Mouse (Mus musculus): ENCODE measurements around the gene Noxo1.
"Not testable (repeated sequence)": the region's sequence is repeated elsewhere in the genome, so short reads cannot be mapped to it uniquely, and the experiment has no call there.

Noxo1 gene

DNA sequence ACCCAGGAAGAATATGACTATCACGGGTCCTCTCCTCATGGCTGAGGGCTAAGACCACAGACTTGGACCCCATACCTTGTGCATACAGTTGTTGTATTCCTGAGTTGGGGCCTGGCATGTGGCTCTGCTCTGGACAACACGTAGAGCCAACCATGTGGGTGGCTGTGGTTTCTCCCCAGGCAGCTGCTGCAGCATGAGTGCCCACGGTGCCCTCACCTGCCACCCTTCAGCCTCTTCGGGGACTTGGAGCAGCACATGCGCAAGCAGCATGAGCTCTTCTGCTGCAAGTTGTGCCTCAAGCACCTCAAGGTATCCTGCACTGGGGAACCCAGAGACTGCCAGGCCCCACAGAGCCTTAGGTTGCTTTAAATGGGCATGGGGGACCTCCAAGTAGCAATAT, 19.2 kb upstream of the Noxo1 start:
- no peak for DNase-seq (ENCODE audit: low read depth, low spot score)

GRCm38 (mm10) chr17:24677500-24678080, 18.4 kb upstream of the Noxo1 start:
- DNase-seq (ENCODE audit: low read depth, low spot score), result no peak

DNA sequence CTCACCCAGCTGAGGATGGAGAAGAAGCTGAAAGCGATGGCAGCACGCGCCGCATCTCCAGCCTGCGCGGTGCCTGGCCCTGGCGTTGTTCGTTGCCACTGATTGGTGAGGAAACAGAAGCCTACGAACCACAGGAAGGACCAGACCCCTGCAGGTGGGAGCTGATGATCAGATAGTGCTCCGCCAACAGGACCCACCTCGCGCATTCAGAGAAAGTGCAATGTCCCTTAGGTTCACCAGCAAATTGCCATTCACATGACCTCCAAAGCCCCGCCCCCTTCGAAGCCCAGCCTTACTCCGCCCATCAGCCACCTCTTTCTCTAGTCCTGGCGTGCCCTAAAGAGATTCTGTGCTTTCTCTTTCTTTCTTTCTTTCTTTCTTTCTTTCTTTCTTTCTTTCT, 9.5 kb upstream of the Noxo1 start:
- DNase-seq (ENCODE audit: low read depth, low spot score), result no peak

- peak; percentile 35 for DNase-seq (ENCODE audit: low read depth, low spot score)
Observed at GRCm38 (mm10) chr17:24687146-24687595, 8.9 kb upstream of the Noxo1 start.

DNA sequence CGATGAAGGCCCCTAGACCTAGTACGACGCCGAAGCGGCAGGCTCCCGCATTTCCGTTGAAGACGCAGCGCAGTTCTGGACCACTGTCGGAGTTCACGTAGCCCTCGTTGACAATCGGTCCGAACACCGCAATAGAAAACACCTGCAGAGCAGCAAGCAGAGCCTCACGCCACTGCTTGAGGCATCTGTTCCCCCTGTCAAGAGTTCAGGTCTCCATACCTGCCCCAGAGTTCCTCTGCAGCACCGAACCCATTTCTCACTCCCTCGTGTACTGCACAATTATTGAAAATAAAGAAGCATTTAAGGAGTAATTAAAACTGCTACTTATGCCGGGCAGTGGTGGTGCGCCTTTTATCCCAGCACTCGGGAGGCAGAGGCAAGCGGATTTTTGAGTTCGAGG, 8.4 kb upstream of the Noxo1 start:
- DNase-seq (ENCODE audit: low read depth, low spot score), result no peak

- DNase-seq (ENCODE audit: low read depth, low spot score), result peak; percentile 69
Observed at GRCm38 (mm10) chr17:24689251-24690081, 6.6 kb upstream of the Noxo1 start, which contains the start of gene Syngr3. TSS of gene Syngr3 (minus strand) at chr17:24689955.

DNA sequence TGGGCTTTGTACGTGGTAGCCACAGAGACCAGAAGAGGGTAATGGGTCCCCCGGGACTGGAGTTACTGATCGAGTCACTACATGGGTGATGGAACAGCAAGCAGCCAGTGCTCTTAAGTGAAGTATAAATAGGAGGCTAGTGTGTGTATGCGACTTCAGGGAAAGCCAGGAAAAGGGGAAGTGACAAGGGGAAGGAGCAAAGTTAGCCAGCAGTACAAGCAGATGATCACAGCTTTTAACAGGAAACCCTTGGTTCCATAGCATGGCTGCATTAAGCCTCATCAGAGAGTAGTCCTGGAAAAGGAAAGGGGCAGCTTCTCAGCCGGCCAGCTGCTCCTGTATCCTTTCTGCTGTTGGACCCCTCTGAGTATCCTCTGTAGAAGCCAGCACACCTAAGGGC, 3.6 kb upstream of the Noxo1 start:
- DNase-seq (ENCODE audit: low read depth, low spot score), result no peak

DNA sequence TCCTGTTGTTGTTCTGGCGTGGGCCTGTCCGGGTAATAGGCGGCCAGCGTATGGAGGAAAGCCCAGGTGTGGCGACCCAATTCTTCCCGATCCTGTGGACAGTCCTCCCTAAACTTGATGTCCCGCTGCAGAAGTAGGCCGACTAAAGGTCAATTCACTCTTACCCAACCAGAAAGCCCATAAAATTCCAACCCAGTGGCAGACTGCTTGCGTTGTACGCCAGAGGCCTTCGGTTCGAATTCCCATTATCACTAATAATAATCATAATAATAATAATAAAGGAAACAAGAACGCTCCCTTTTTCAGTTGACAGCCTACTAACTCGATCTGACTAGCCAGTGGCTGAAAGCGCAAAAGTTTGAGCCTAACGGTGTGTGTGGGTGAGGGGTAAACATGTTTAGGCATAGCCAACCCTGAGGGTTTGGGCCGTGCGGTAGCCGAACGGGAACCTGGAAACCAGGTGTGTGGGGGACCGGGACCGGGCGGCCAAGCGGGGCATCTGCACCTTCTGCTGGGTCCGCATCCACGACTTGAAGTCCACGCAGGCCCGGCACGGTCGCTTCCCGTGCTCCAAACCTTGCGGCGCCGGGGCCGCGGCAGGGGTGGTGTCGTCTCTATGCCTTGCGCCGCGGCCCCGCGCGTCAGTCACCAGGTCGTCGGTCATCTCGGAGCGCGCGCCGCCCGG, 566 bp upstream of the Noxo1 start:
- no peak for DNase-seq (ENCODE audit: low read depth, low spot score)

DNA sequence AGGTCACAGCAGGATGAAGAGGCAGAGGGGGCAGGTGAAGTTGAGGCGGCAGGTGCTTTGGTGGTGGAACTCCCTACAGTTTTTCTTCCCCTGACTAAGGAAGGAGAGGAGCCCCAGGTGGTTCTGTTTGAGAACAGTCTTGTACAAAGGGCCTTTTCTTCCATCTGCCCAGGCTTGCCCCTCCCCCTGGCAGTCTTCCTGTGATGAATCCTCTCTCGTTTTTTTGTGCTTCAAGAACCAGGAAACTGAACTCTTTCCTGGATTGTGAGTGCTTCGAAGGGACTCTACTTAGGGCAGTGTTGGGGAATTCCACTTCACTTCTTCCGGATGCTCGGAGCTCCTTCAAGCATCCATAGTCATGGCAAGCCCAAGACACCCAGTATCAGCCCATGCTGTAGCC, 2.0 kb downstream of the Noxo1 start:
- no peak for DNase-seq (ENCODE audit: low read depth, low spot score)

DNA sequence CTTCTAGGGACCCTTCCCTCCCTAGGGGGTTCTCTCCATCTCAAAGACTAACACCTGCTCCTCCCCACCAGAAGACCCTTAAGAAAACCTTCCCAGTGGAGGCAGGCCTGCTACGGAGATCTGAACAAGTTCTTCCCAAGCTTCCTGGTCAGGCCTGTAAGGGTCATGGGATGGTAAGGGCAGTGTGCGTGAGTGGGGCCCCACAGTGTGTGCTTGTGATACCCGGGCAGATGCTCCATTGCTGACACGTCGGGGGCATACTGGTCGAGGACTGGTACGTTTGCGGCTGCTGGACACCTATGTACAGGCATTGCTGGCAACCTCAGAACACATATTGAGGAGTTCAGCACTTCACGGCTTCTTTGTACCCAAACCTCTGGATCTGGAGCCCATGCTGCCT, 2.7 kb downstream of the Noxo1 start:
- DNase-seq (ENCODE audit: low read depth, low spot score), result no peak

GRCm38 (mm10) chr17:24699473-24699872, 3.4 kb downstream of the Noxo1 start:
- DNase-seq (ENCODE audit: low read depth, low spot score), result no peak

DNA sequence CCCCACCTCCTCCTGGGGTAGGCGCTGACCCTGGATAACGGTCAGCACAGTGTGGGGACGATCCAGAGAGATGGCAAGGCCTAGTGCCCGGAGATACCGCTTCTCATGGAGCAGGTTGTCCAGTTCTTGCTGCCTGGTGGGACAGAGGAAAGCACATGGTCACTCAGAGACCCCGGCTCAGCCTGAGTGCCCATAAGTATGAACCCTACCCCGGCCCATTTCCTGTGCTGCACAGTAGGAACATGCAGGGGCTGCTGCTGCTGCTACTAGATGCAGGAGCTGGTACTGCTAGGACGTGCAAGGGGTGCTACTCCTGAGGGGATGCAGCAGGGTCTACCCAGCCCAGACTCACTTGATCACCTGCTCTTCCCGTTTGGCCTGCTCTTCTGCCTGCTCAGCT, 5.2 kb downstream of the Noxo1 start:
- DNase-seq (ENCODE audit: low read depth, low spot score), result no peak

GRCm38 (mm10) chr17:24705821-24706220, 9.8 kb downstream of the Noxo1 start:
- DNase-seq (ENCODE audit: low read depth, low spot score), result no peak

DNA sequence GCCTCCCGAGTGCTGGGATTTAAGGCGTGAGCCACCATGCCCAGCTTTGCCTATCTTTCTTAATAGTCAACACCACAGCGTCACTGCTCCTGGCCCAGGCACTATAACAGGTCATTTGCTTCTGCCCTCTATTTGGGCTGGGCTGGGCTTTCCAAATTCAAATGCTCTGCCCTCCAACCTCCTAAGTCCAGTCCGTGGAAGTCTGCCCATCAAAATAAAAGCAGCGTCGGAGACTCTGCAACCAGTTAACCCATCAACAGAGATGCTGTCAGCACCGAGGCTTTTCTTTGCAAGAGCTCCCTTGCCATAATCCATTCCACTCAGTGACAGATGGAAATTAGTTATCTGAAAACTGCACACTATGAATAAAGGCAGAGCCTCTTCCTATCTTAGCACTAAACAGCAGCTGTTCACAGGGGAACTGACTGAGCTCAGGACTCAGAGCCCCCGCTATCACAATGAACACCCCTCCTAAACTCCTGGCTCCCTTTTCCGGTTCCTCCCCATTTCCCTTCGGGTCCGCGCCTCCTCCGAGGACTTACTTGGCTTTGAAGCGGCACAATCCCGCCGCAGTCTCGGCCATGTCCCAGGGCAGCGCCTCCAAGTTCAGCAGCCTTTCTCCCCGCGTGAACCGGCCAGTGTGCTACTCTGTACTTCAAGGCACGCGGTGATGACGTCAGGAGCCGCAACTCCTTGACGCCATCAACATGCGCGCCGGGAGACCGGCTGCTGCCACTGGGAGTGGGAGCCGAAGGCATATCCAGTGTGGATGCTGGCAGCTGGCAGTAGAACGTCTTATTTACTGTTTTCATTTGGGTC, 11.2 kb downstream of the Noxo1 start, which contains the start of gene Tbl3:
TSS of gene Tbl3 (minus strand) at position 679 of the 819 bp plus-strand sequence.
- peak; percentile 97 for DNase-seq (ENCODE audit: low read depth, low spot score)

DNA sequence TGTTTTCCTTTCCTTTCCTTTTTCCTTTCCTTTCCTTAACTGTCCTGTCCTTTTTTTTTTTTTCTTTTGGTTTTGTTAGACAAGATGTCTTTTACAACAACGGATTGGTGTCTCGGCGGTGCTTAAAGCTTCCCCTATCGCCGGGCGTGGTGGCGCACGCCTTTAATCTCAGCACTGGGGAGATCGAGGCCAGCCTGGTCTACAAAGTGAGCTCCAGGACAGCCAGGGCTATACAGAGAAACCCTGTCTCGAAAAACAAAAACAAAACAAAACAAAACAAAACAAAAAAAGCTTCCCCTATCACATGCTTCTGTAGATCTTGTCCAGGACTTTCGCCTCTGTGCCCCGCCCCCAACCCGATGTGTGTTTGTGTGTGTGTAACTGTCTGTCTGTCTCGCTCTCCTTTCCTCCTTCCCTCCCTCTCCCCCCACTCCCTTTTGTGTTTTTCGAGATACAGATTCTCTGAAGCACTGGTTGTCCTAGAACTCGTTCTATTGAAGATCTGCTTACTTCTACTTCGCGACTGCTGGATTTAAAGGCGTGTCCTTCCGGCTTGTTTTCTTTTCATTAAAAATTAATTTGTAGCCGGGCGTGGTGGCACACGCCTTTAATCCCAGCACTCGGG, 11.9 kb downstream of the Noxo1 start:
- DNase-seq (ENCODE audit: low read depth, low spot score), result no peak

DNA sequence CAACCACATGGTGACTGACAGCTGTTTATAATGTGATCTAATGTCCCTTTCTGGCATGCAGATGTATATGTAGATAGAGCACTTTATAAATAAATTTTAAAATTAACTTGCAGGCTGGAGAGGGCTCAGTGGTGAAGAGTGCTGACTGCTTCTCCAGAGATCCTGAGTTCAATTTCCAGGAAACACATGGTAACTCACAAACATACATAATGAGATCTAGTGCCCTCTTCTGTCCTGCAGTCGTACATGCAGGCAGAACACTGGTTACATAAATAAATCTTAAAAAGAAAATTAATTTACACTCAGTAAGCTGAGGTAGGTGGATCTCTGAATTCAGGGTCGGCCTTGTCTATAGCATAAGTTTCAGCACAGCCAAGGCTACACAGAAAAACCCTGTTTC, 12.6 kb downstream of the Noxo1 start:
- peak; percentile 72 for DNase-seq (ENCODE audit: low read depth, low spot score)

DNA sequence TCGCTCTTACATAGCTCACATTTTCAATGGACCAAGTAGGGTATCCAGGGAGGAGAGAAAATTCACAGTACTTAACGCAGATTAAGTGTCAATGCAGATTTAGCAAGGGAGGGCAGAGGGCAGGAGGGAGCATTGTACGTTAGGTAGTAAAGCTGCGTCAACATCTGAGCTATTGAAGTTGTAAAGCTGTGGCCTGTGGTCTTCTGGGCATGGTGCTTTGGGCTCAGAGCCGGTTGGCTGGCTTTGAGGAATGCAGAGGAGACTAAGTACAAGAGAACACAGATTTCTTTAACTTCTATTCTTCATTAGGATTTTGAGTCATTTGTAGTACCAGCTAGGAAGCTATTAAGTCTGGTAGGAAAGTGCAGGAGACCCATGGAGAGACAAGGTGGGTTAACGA, 19.5 kb downstream of the Noxo1 start:
- DNase-seq (ENCODE audit: low read depth, low spot score), result no peak

DNA sequence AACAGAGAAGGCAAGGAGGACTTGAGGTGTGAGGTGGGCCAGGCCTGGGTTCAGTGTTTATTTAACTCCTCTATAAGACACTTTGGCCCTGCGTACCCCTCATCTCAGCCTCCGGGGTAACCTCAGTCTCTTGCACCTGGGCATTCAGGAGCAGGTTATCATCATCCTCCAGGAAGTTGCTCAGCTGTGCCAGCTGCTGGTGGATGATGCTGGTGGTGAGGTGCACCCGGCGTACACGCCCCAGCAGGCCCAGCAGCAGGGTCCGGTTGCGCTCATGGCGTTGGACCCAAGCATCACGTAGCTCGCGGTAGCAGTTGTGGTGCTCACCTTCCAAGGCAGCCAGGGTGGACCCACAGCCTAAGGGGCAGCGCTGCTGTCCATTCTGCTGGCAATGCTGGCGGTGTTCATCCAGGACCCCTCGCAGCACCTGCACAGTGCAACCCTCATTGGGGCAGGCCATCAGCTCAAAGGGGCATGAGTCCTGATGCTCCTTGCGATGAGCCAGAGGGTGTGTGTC, 20.2 kb downstream of the Noxo1 start:
- no peak for DNase-seq (ENCODE audit: low read depth, low spot score)

DNA sequence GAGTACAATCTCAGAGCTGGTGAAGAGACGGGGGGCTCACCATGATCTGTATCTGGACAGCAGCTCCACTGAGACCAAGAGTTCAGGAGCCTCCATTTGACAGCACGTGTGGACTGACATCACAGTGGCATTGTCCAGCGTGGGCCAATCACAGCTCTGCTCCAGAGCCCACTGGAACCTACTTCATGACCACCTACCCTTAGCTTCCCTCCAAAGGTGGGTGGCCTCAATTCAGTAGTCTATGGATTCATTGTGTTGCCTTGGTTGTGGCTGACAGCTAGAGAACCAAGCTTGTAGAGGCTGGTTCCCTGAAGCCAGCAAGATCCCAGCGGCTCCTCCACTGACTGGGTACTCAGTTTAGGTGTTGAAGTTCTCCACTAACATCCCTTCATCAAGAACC, 21.9 kb downstream of the Noxo1 start, which contains the start of the genes Rnf151 and Rps2:
TSS of gene Rnf151 (minus strand) at position 121 of the 400 bp plus-strand sequence.
TSS of gene Rps2 (plus strand) at position 174 of the 400 bp plus-strand sequence.
- DNase-seq (ENCODE audit: low read depth, low spot score), result no peak

DNA sequence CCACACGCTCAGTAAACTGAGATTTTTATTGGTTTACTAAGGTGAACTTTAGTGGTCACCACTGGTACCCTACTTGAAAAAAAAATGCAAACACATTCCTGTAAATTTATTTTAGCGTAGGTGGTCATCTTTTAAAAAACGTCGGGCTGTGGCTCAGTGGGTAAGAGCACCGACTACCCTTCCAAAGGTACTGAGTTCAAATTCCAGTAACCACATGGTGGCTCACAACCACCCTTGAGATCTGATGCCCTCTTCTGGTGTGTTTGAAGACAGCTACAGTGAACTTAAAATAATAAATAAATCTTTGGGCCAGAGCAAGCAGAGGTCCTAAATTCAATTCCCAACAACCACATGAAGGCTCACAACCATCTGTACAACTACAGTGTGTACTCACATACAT, 22.9 kb downstream of the Noxo1 start:
- not testable (repeated sequence) for DNase-seq (ENCODE audit: low read depth, low spot score)
